Mouse (Mus musculus) stomach, embryonic 16.5 days (tissue): Measurements from ENCODE around the gene 2210017I01Rik. TPM values are rescaled to one million over a fixed set of nuclear protein-coding genes. Genes with fewer than 3 reads are reported as not detected.

Experiments
- ATAC-seq: fragments of 200-750 bp; cut with Nextera tagmentation; 2 replicates; pipeline ENCODE4 v1.8.0; 2017; ENCODE audit warnings: moderate number of reproducible peaks, moderate TSS enrichment; ENCODE audit not compliant: insufficient read depth, low FRiP score
- H3K27ac ChIP-seq: fragments of 300-500 bp; sonication (generic); 2 replicates; pipeline ENCODE4 v1.5.1; 2014; ENCODE audit warnings: low read length
- H3K27me3 ChIP-seq: fragments of 300-500 bp; sonication (generic); 2 replicates; pipeline ENCODE4 v1.6.1; 2014; ENCODE audit warnings: low read length, control low read depth, mixed read lengths; ENCODE audit not compliant: control insufficient read depth, insufficient read depth
- H3K36me3 ChIP-seq: fragments of 300-500 bp; sonication (generic); 2 replicates; pipeline ENCODE4 v1.6.1; 2014; ENCODE audit warnings: low read length; ENCODE audit not compliant: control insufficient read depth, insufficient read depth
- H3K4me1 ChIP-seq: fragments of 300-500 bp; sonication (generic); 2 replicates; pipeline ENCODE4 v1.6.1; 2014; ENCODE audit warnings: low read length, control low read depth, mixed read lengths; ENCODE audit not compliant: control insufficient read depth, insufficient read depth
- H3K4me2 ChIP-seq: fragments of 300-500 bp; sonication (generic); 2 replicates; pipeline ENCODE4 v1.6.1; 2014; ENCODE audit warnings: low read depth, low read length, mixed read lengths
- H3K4me3 ChIP-seq: fragments of 300-500 bp; sonication (generic); replicated peaks from 2 replicates; pipeline ENCODE4 v1.5.1; 2014; ENCODE audit warnings: mild to moderate bottlenecking, low read length
- H3K9ac ChIP-seq: fragments of 300-500 bp; sonication (generic); 2 replicates; pipeline ENCODE4 v1.6.1; 2014; ENCODE audit warnings: low read length
- H3K9me3 ChIP-seq: fragments of 300-500 bp; sonication (generic); replicated peaks from 2 replicates; pipeline ENCODE4 v1.6.1; 2016; ENCODE audit warnings: low read length, control low read depth; ENCODE audit not compliant: control insufficient read depth
- WGBS: fragments of 180-500 bp; shearing (Covaris S2); extraction: QIAGEN DNeasy Blood & Tissue Kit; methylation state at CpG from one replicate; pipeline ENCODE4 v1.1.7; 2014; 5-methylcytosine and 5-hydroxymethylcytosine counted together
- polyA plus RNA-seq: library from polyadenylated mRNA; unstranded; fragments of >200 nt; fragmentation: Nextera tagmentation; extraction: Ambion mirVana; gene quantifications from 2 replicates; pipeline ENCODE4 v1.2.1, GENCODE M21; 2015

Gene 2210017I01Rik
- polyA plus RNA-seq = not detected in 2 replicates

GRCm38 (mm10) chr3:92607392-92607791 lies at the start of gene 2210017I01Rik:
Gene 2210017I01Rik (minus strand): TSS chr3:92607492.
- no peak within 1 kb of the TSS for H3K27ac ChIP-seq
- no peak for ATAC-seq

GRCm38 (mm10) chr3:92656826-92657225 lies 49.5 kb upstream of the 2210017I01Rik start, which contains the start of gene Lce1b:
Gene Lce1b (minus strand): TSS chr3:92656926.
- no peaks in the 10 kb centered on the region for H3K36me3 ChIP-seq
- no peak within 1 kb of the TSS for H3K9ac ChIP-seq
- H3K27ac ChIP-seq = no peak within 1 kb of the TSS
- ATAC-seq = no peak
- H3K27me3 ChIP-seq = no peaks in the 10 kb centered on the region
- H3K4me2 ChIP-seq = no peak within 1 kb of the TSS
- H3K9me3 ChIP-seq = no peaks in the 10 kb centered on the region
- H3K4me1 ChIP-seq = no peaks in the 10 kb centered on the region
- H3K4me3 ChIP-seq = no peak within 1 kb of the TSS

More at GRCm38 (mm10) chr3:92607392-92607791, at the start of gene 2210017I01Rik:
- H3K4me3 ChIP-seq = no peak within 1 kb of the TSS
- no peak within 1 kb of the TSS for H3K9ac ChIP-seq
- no peaks in the 10 kb centered on the region for H3K36me3 ChIP-seq
- H3K9me3 ChIP-seq = no peaks in the 10 kb centered on the region
- no peak within 1 kb of the TSS for H3K4me2 ChIP-seq
- H3K27me3 ChIP-seq = no peaks in the 10 kb centered on the region
- no peaks in the 10 kb centered on the region for H3K4me1 ChIP-seq

- ATAC-seq = no peak
Measured at GRCm38 (mm10) chr3:92648207-92648606, 40.9 kb upstream of the 2210017I01Rik start, which contains the start of gene Lce1a1. Gene Lce1a1 (minus strand): TSS chr3:92648307.

GRCm38 (mm10) chr3:92639854-92640253 lies 32.6 kb upstream of the 2210017I01Rik start:
- H3K4me2 ChIP-seq = no peak overlapping the region
- H3K36me3 ChIP-seq = no peaks in the 10 kb centered on the region
- no peaks in the 10 kb centered on the region for H3K9me3 ChIP-seq
- no peak overlapping the region for H3K4me3 ChIP-seq
- H3K4me1 ChIP-seq = no peaks in the 10 kb centered on the region
- no peak for ATAC-seq
- 89% methylated on average over 15 of the region's 15 CpGs for WGBS
- H3K27me3 ChIP-seq = no peaks in the 10 kb centered on the region
- no peak overlapping the region for H3K27ac ChIP-seq
- H3K9ac ChIP-seq = no peak overlapping the region

More at GRCm38 (mm10) chr3:92648207-92648606, 40.9 kb upstream of the 2210017I01Rik start, which contains the start of gene Lce1a1:
- H3K9ac ChIP-seq = no peak within 1 kb of the TSS
- no peak within 1 kb of the TSS for H3K27ac ChIP-seq
- no peaks in the 10 kb centered on the region for H3K4me1 ChIP-seq
- WGBS = 83% methylated on average over 1 of the region's 1 CpGs
- H3K4me2 ChIP-seq = no peak within 1 kb of the TSS
- H3K4me3 ChIP-seq = no peak within 1 kb of the TSS
- no peaks in the 10 kb centered on the region for H3K9me3 ChIP-seq
- no peaks in the 10 kb centered on the region for H3K36me3 ChIP-seq
- H3K27me3 ChIP-seq = no peaks in the 10 kb centered on the region

- WGBS = 61% methylated on average over 3 of the region's 3 CpGs
- no peak for ATAC-seq
- no peak overlapping the region for H3K9ac ChIP-seq
- H3K4me1 ChIP-seq = no peaks in the 10 kb centered on the region
- H3K9me3 ChIP-seq = no peaks in the 10 kb centered on the region
- H3K36me3 ChIP-seq = no peaks in the 10 kb centered on the region
- no peak overlapping the region for H3K4me2 ChIP-seq
- H3K4me3 ChIP-seq = no peak overlapping the region
- no peak overlapping the region for H3K27ac ChIP-seq
- no peaks in the 10 kb centered on the region for H3K27me3 ChIP-seq
Measured at GRCm38 (mm10) chr3:92638653-92638991, 31.3 kb upstream of the 2210017I01Rik start.

GRCm38 (mm10) chr3:92637745-92638652 lies 30.7 kb upstream of the 2210017I01Rik start:
- 39% methylated on average over 1 of the region's 1 CpGs for WGBS
- H3K4me2 ChIP-seq = no peak overlapping the region
- no peaks in the 10 kb centered on the region for H3K36me3 ChIP-seq
- no peaks in the 10 kb centered on the region for H3K4me1 ChIP-seq
- H3K9me3 ChIP-seq = no peaks in the 10 kb centered on the region
- H3K4me3 ChIP-seq = no peak overlapping the region
- ATAC-seq = no peak
- no peak overlapping the region for H3K27ac ChIP-seq
- H3K27me3 ChIP-seq = no peaks in the 10 kb centered on the region
- H3K9ac ChIP-seq = no peak overlapping the region

GRCm38 (mm10) chr3:92621560-92621959 lies 14.3 kb upstream of the 2210017I01Rik start, which contains the start of gene Lce6a:
Gene Lce6a (minus strand): TSS chr3:92621660.
- H3K27ac ChIP-seq = no peak within 1 kb of the TSS
- no peak for ATAC-seq
- no peaks in the 10 kb centered on the region for H3K36me3 ChIP-seq
- H3K4me2 ChIP-seq = no peak within 1 kb of the TSS
- no peaks in the 10 kb centered on the region for H3K27me3 ChIP-seq
- H3K9ac ChIP-seq = no peak within 1 kb of the TSS
- H3K9me3 ChIP-seq = no peaks in the 10 kb centered on the region
- WGBS = 51% methylated on average over 2 of the region's 2 CpGs
- H3K4me1 ChIP-seq = no peaks in the 10 kb centered on the region
- no peak within 1 kb of the TSS for H3K4me3 ChIP-seq

GRCm38 (mm10) chr3:92609804-92610203 lies 2.5 kb upstream of the 2210017I01Rik start:
- Histone ChIP-seq H3K4me3 (no peak overlapping the region), H3K36me3 (no peaks in the 10 kb centered on the region), H3K4me1 (no peaks in the 10 kb centered on the region), H3K4me2 (no peak overlapping the region), H3K27ac (no peak overlapping the region), H3K9me3 (no peaks in the 10 kb centered on the region), H3K9ac (no peak overlapping the region), H3K27me3 (no peaks in the 10 kb centered on the region)
- 49% methylated on average over 1 of the region's 1 CpGs for WGBS
- ATAC-seq = no peak

- Histone ChIP-seq H3K4me3 (no peak overlapping the region), H3K9ac (no peak overlapping the region), H3K4me1 (no peaks in the 10 kb centered on the region), H3K36me3 (no peaks in the 10 kb centered on the region), H3K27me3 (no peaks in the 10 kb centered on the region), H3K27ac (no peak overlapping the region), H3K4me2 (no peak overlapping the region), H3K9me3 (no peaks in the 10 kb centered on the region)
- ATAC-seq = no peak
- WGBS = 58% methylated on average over 1 of the region's 1 CpGs
Measured at GRCm38 (mm10) chr3:92602169-92602568, 5.1 kb downstream of the 2210017I01Rik start.
